Mouse (Mus musculus): ENCODE data around the gene Rpp30. TPM values are rescaled to one million over a fixed set of nuclear protein-coding genes. Genes with fewer than 3 reads are reported as not detected.

Rpp30 gene
- polyA plus RNA-seq (2012): 2.0 and 3.4 TPM in 2 replicates

- TF ChIP-seq GATA1 (IDR thresholded peaks at IDR 0.05; ENCODE audit: low read length): no peak
Observed at GRCm38 (mm10) chr19:36083262-36084225, at the start of gene Rpp30. Rpp30 (plus strand) TSS chr19:36083716.

- TF ChIP-seq GATA1 (IDR thresholded peaks at IDR 0.05; ENCODE audit: low read length): no peak
Observed at GRCm38 (mm10) chr19:36046046-36046445, 37.5 kb upstream of the Rpp30 start.

GRCm38 (mm10) chr19:36056502-36057221 lies 26.9 kb upstream of the Rpp30 start:
- TF ChIP-seq GATA1 (IDR thresholded peaks at IDR 0.05; ENCODE audit: low read length): no peak

GRCm38 (mm10) chr19:36057231-36057811 lies 26.2 kb upstream of the Rpp30 start, which contains the start of gene Htr7:
Htr7 (minus strand) TSS chr19:36057507.
- no peak for TF ChIP-seq GATA1 (IDR thresholded peaks at IDR 0.05; ENCODE audit: low read length)

GRCm38 (mm10) chr19:36062801-36063529 lies 20.6 kb upstream of the Rpp30 start:
- TF ChIP-seq GATA1 (IDR thresholded peaks at IDR 0.05; ENCODE audit: low read length): no peak

- no peak for TF ChIP-seq GATA1 (IDR thresholded peaks at IDR 0.05; ENCODE audit: low read length)
Observed at GRCm38 (mm10) chr19:36082606-36083261, 782 bp upstream of the Rpp30 start.

GRCm38 (mm10) chr19:36090781-36091180 lies 7.3 kb downstream of the Rpp30 start:
- no peak for TF ChIP-seq GATA1 (IDR thresholded peaks at IDR 0.05; ENCODE audit: low read length)

- TF ChIP-seq GATA1 (IDR thresholded peaks at IDR 0.05; ENCODE audit: low read length): no peak
Observed at GRCm38 (mm10) chr19:36097194-36097593, 13.7 kb downstream of the Rpp30 start.

- TF ChIP-seq GATA1 (IDR thresholded peaks at IDR 0.05; ENCODE audit: low read length): no peak
Observed at GRCm38 (mm10) chr19:36098265-36098664, 14.7 kb downstream of the Rpp30 start.

- TF ChIP-seq GATA1 (IDR thresholded peaks at IDR 0.05; ENCODE audit: low read length): no peak
Observed at GRCm38 (mm10) chr19:36098916-36099315, 15.4 kb downstream of the Rpp30 start.

GRCm38 (mm10) chr19:36103909-36104308 lies 20.4 kb downstream of the Rpp30 start:
- TF ChIP-seq GATA1 (IDR thresholded peaks at IDR 0.05; ENCODE audit: low read length): no peak

GRCm38 (mm10) chr19:36109318-36109944 lies 25.9 kb downstream of the Rpp30 start:
- no peak for TF ChIP-seq GATA1 (IDR thresholded peaks at IDR 0.05; ENCODE audit: low read length)

GRCm38 (mm10) chr19:36110465-36110864 lies 26.9 kb downstream of the Rpp30 start:
- no peak for TF ChIP-seq GATA1 (IDR thresholded peaks at IDR 0.05; ENCODE audit: low read length)
